Comparison of ENCODE assay signal across 16 mouse cellular contexts in the genomic region with DNA sequence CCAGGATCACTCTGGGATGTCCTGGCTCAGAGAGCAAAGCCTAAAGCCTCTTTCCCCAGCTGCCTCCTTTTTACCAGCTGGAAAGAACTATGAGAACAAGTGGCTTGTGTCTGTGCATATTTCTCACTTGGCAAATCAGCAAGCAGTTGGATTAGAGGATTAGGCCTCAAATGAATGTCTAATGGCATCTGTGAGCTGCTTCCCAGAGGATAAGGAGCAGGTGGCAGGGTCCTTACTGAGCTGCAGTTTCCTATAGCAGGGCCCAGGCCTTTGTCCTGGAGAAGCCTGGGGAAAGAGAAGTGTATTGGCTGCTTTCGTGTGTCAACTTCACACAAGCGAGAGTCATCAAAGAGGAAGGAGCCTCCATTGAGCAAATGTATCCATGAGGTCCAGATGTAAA.
"Had no signal": no experiment of that assay in that cellular context is flagged by ENCODE, and none has a peak within 500 bp of the region (broad histone marks: within the 10 kb centered on the region; RNA-seq: fewer than 3 reads in every experiment).

No protein-coding gene starts in this region.

- H3K36me3 ChIP-seq: intestine, embryonic 15.5 days; kidney, embryonic 15.5 days; limb, embryonic 13.5 days; liver, embryonic 12.5 days; neural tube, embryonic 13.5 days; stomach, embryonic 15.5 days had no signal

- H3K9me3 ChIP-seq: intestine, embryonic 15.5 days; kidney, embryonic 15.5 days; limb, embryonic 13.5 days; liver, embryonic 12.5 days; megakaryocyte, embryonic 14.5 days; neural tube, embryonic 13.5 days; stomach, embryonic 15.5 days had no signal

- ATAC-seq: intestine, embryonic 15.5 days; liver, embryonic 12.5 days had no signal

- H3K4me2 ChIP-seq: intestine, embryonic 15.5 days; kidney, embryonic 15.5 days; limb, embryonic 13.5 days; liver, embryonic 12.5 days; lung, embryonic 14.5 days; neural tube, embryonic 13.5 days; stomach, embryonic 15.5 days had no signal

- H3K4me1 ChIP-seq: intestine, embryonic 15.5 days; kidney, embryonic 15.5 days; limb, embryonic 13.5 days; liver, embryonic 12.5 days; megakaryocyte, embryonic 14.5 days; neural tube, embryonic 13.5 days; stomach, embryonic 15.5 days had no signal

- H3K9ac ChIP-seq: intestine, embryonic 15.5 days; kidney, embryonic 15.5 days; limb, embryonic 13.5 days; liver, embryonic 12.5 days; lung, embryonic 14.5 days; neural tube, embryonic 13.5 days; stomach, embryonic 15.5 days had no signal

- H3K27ac ChIP-seq: intestine, embryonic 15.5 days; kidney, embryonic 15.5 days; limb, embryonic 13.5 days; liver, embryonic 12.5 days; neural tube, embryonic 13.5 days; stomach, embryonic 15.5 days had no signal

- H3K4me3 ChIP-seq: intestine, embryonic 15.5 days; kidney, embryonic 15.5 days; limb, embryonic 13.5 days; liver, embryonic 12.5 days; megakaryocyte, embryonic 14.5 days; neural tube, embryonic 13.5 days; stomach, embryonic 15.5 days had no signal

- H3K27me3 ChIP-seq: intestine, embryonic 15.5 days; kidney, embryonic 15.5 days; limb, embryonic 13.5 days; liver, embryonic 12.5 days; megakaryocyte, embryonic 14.5 days; neural tube, embryonic 13.5 days; stomach, embryonic 15.5 days had no signal

- DNase-seq: kidney, adult 18-20 months; kidney, postnatal 14 days; left cerebral cortex, postnatal 4 days; lung, embryonic 14.5 days; lung, postnatal 10 days; lung, postnatal 4 days; right cerebral cortex, postnatal 4 days; thymus, adult 2 months; thymus, postnatal 36 days had no signal
